Mouse (Mus musculus) bone marrow, adult 2 months (tissue): Measurements from ENCODE around the gene Ptgdr2.

Source experiments
- CTCF ChIP-seq: fragments of 200-500 bp; IDR thresholded peaks from 2 replicates; pipeline ENCODE4 v1.5.1; 2011; ENCODE audit warnings: low read length, control low read depth; ENCODE audit not compliant: control insufficient read depth, insufficient read depth
- POLR2A ChIP-seq: fragments of 200-500 bp; IDR thresholded peaks from 2 replicates; pipeline ENCODE4 v1.6.1; 2011; ENCODE audit warnings: low read depth, mild to moderate bottlenecking, control low read depth, low read length, borderline replicate concordance; ENCODE audit not compliant: control insufficient read depth

DNA sequence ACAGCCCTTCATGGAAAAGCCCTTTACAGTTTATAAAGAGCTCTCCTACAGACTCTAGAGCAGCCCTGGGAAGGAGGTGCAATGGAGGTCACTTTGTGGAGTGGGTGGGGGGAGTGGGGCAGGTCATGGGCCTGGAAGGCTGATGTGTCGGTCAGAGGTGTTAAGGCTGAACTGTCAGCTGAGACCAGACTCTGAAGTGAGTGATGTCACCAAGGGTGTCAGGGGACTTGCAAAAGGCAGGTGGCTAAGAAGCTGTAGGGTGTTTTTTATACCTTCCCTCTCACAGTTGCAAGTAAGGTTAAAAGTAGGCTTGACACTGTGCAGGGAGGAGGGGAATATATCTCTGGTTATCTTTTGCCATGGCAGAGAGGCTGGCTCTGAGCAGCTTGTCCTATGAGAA lies 53.8 kb downstream of the Ptgdr2 start:
- TF ChIP-seq CTCF (no peak), POLR2A (no peak)
